28 mouse cellular contexts compared by ENCODE assay signal in genomic region chr1:41744531-41744930, GRCm38 (mm10).
DNase-seq lines count a peak whose midpoint lies in the region; ATAC-seq and TF ChIP-seq lines count a peak whose summit lies in the region.
"Had no signal": no experiment of that assay in that cellular context is flagged by ENCODE, and none has a peak within 500 bp of the region (broad histone marks: within the 10 kb centered on the region; RNA-seq: fewer than 3 reads in every experiment).

No protein-coding gene starts in this region.

- H3K36me3 ChIP-seq in midbrain, postnatal 0 days (ENCODE audit: insufficient read depth, low read length): no peaks in the 10 kb centered on the region
- H3K36me3 ChIP-seq in midbrain, embryonic 11.5 days (ENCODE audit: control insufficient read depth, insufficient read depth, low read length): no peaks in the 10 kb centered on the region
- no peaks in the 10 kb centered on the region for H3K36me3 ChIP-seq in forebrain, embryonic 14.5 days (ENCODE audit: control insufficient read depth, insufficient read depth, low read length)
- H3K36me3 ChIP-seq: heart, embryonic 15.5 days; hindbrain, embryonic 15.5 days; limb, embryonic 15.5 days; midbrain, embryonic 15.5 days; neural tube, embryonic 13.5 days had no signal

- 0 out of 2 replicates have a peak, but pooled peaks have one; percentile 13 for TF ChIP-seq CTCF in midbrain, postnatal 0 days (IDR thresholded peaks at IDR 0.05)

- no peak overlapping the region for H3K4me3 ChIP-seq in midbrain, postnatal 0 days (ENCODE audit: low read depth, low read length)
- H3K4me3 ChIP-seq in midbrain, embryonic 11.5 days (ENCODE audit: low read depth, low read length): no peak overlapping the region
- H3K4me3 ChIP-seq in forebrain, embryonic 14.5 days (ENCODE audit: low read depth, low read length): peak overlapping the region; percentile 30
- H3K4me3 ChIP-seq: heart, embryonic 15.5 days; hindbrain, embryonic 15.5 days; limb, embryonic 15.5 days; midbrain, embryonic 15.5 days; myocyte; neural tube, embryonic 13.5 days had no signal

- DNase-seq in frontal cortex, postnatal 14 days (ENCODE audit: low spot score in 2 of 2): peak; percentile 7
- no peak for DNase-seq in frontal cortex, postnatal 25 days (ENCODE audit: low spot score in 2 of 2)
- DNase-seq in midbrain, postnatal 0 days (ENCODE audit: low spot score): no peak
- no peak for DNase-seq in midbrain, embryonic 11.5 days (ENCODE audit: low spot score, missing footprints)
- peak; percentile 44 for DNase-seq in forebrain, embryonic 14.5 days (ENCODE audit: low spot score)
- DNase-seq in gastrocnemius, postnatal 25 days: no peak
- DNase-seq in spleen, postnatal 4 days (ENCODE audit: low spot score in 2 of 2): no peak
- DNase-seq: adrenal gland, postnatal 36 days; cerebellum, adult 11-12 months; cerebellum, postnatal 10 days; gastrocnemius, postnatal 10 days; heart, postnatal 36 days; kidney, adult 8-10 months; kidney, postnatal 14 days; layer of hippocampus, postnatal 36 days; left cerebral cortex, postnatal 4 days; lung, embryonic 14.5 days; right cerebral cortex, postnatal 25 days; spleen, adult 18-20 months had no signal

- no peaks in the 10 kb centered on the region for H3K4me1 ChIP-seq in midbrain, postnatal 0 days (ENCODE audit: insufficient read depth, low read length)
- H3K4me1 ChIP-seq in midbrain, embryonic 11.5 days (ENCODE audit: control insufficient read depth, insufficient read depth, low read length): peaks cover 10% of the 10 kb centered on the region; the same call in 1 of the 2 replicates
- H3K4me1 ChIP-seq in forebrain, embryonic 14.5 days (ENCODE audit: control insufficient read depth, insufficient read depth, low read length): peaks cover 12% of the 10 kb centered on the region; the same call in 1 of the 2 replicates
- H3K4me1 ChIP-seq: heart, embryonic 15.5 days; limb, embryonic 15.5 days; midbrain, embryonic 15.5 days had no signal

- no peak for ATAC-seq in midbrain, postnatal 0 days (ENCODE audit: low FRiP score)
- ATAC-seq in midbrain, embryonic 11.5 days (ENCODE audit: low FRiP score): no peak
- ATAC-seq in forebrain, embryonic 14.5 days: no peak
- ATAC-seq: CD4-positive, CD25-positive, alpha-beta regulatory T cell, adult 4 months; midbrain, embryonic 15.5 days; Patski had no signal

- WGBS in midbrain, postnatal 0 days: 46% methylated on average over 3 of the region's 3 CpGs
- WGBS in midbrain, embryonic 11.5 days: 57% methylated on average over 3 of the region's 3 CpGs
- WGBS in forebrain, embryonic 14.5 days: 39% methylated on average over 3 of the region's 3 CpGs

- no peak overlapping the region for H3K9ac ChIP-seq in midbrain, postnatal 0 days (replicated peaks; ENCODE audit: low read length, poor library complexity, severe bottlenecking)
- no peak overlapping the region for H3K9ac ChIP-seq in midbrain, embryonic 11.5 days (ENCODE audit: low read length)
- peak overlapping the region; percentile 62 for H3K9ac ChIP-seq in forebrain, embryonic 14.5 days (ENCODE audit: low read length)
- H3K9ac ChIP-seq: heart, embryonic 15.5 days; hindbrain, embryonic 15.5 days; limb, embryonic 15.5 days; liver, embryonic 14.5 days; lung, embryonic 14.5 days; midbrain, embryonic 15.5 days; neural tube, embryonic 13.5 days had no signal

- H3K4me2 ChIP-seq in midbrain, postnatal 0 days (ENCODE audit: low read depth, low read length, poor library complexity, severe bottlenecking): no peak overlapping the region
- no peak overlapping the region for H3K4me2 ChIP-seq in midbrain, embryonic 11.5 days
- peak overlapping the region; percentile 40 for H3K4me2 ChIP-seq in forebrain, embryonic 14.5 days (ENCODE audit: low read length)
- H3K4me2 ChIP-seq: heart, embryonic 15.5 days; hindbrain, embryonic 15.5 days; limb, embryonic 15.5 days; lung, embryonic 14.5 days; midbrain, embryonic 15.5 days; neural tube, embryonic 13.5 days had no signal

- no peaks in the 10 kb centered on the region for H3K27me3 ChIP-seq in midbrain, postnatal 0 days (ENCODE audit: insufficient read depth, low read length)
- no peaks in the 10 kb centered on the region for H3K27me3 ChIP-seq in midbrain, embryonic 11.5 days (ENCODE audit: control insufficient read depth, insufficient read depth, low read length)
- no peaks in the 10 kb centered on the region for H3K27me3 ChIP-seq in forebrain, embryonic 14.5 days (replicated peaks; ENCODE audit: control insufficient read depth, insufficient read depth, low read length)
- H3K27me3 ChIP-seq: heart, embryonic 15.5 days; hindbrain, embryonic 15.5 days; limb, embryonic 15.5 days; midbrain, embryonic 15.5 days; neural tube, embryonic 13.5 days had no signal

- H3K9me3 ChIP-seq in midbrain, postnatal 0 days (ENCODE audit: low read length): no peaks in the 10 kb centered on the region
- H3K9me3 ChIP-seq in midbrain, embryonic 11.5 days (ENCODE audit: control insufficient read depth, low read length): no peaks in the 10 kb centered on the region
- H3K9me3 ChIP-seq in forebrain, embryonic 14.5 days (replicated peaks; ENCODE audit: control insufficient read depth, low read length): no peaks in the 10 kb centered on the region
- H3K9me3 ChIP-seq: heart, embryonic 15.5 days; hindbrain, embryonic 15.5 days; limb, embryonic 15.5 days; midbrain, embryonic 15.5 days; neural tube, embryonic 13.5 days had no signal

- H3K27ac ChIP-seq in midbrain, postnatal 0 days (ENCODE audit: low read depth, low read length): no peak overlapping the region
- H3K27ac ChIP-seq in midbrain, embryonic 11.5 days (ENCODE audit: low read depth, low read length): no peak overlapping the region
- peak overlapping the region; percentile 82 for H3K27ac ChIP-seq in forebrain, embryonic 14.5 days (ENCODE audit: low read depth, low read length)
- H3K27ac ChIP-seq: heart, embryonic 15.5 days; hindbrain, embryonic 15.5 days; limb, embryonic 15.5 days; liver, embryonic 14.5 days; midbrain, embryonic 15.5 days; neural tube, embryonic 13.5 days had no signal

Comparison
In these comparisons a context has a peak if more than half of its experiments do, and no peak if none do; other contexts are left out.
1. DNase-seq: peak in frontal cortex, postnatal 14 days (2 of 2) and forebrain, embryonic 14.5 days (single experiment); none in frontal cortex, postnatal 25 days (0 of 2), midbrain, postnatal 0 days (single experiment), midbrain, embryonic 11.5 days (single experiment), gastrocnemius, postnatal 25 days (single experiment) and spleen, postnatal 4 days (0 of 2).